Mouse (Mus musculus): ENCODE results near the gene Hnmt. TPM values are rescaled to one million over a fixed set of nuclear protein-coding genes. Genes with fewer than 3 reads are reported as not detected.
"Not testable (repeated sequence)": the region's sequence is repeated elsewhere in the genome, so short reads cannot be mapped to it uniquely, and the experiment has no call there.

Gene Hnmt
- polyA plus RNA-seq (2017; shearing (Covaris generic)), result not detected

DNA sequence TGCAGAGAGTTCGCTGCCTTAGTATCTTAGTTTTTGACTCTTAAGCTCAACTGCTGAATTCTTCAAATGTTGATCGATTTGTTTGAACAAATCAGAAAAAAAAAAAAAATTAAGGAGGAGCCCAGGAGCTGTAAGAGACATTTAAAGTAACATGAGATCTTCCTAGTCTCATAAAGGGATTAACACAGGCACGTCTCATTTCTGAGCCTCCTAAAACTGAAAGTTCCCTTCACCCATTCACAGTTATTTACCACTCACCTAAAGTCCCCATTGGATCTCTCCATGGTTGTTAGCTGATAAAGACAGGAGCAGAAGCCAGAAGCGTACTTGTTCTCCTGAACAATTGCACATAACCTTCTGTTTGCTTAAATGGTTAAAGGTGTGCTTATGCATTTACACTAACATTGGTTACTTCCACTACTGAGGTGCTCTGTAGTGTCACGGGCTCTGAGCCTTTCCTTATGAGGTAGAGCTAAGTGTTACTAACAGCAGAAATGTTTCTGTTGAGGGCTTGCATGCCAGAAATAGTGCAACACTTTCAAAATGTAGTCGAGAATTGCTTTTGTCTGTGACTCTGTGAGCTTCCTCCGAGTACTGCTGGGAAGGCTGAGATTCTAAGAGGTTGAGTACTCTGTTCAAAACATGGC lies at the start of gene Hnmt:
Gene Hnmt, minus strand, starts transcription at position 51 of the 647 bp plus-strand sequence.
- no peak for ATAC-seq

GRCm38 (mm10) chr2:24096495-24096894 lies 47.3 kb upstream of the Hnmt start, which contains the start of gene Tbpl2:
Tbpl2 (minus strand) TSS chr2:24096595.
- no peak for ATAC-seq

- no peak for ATAC-seq
Measured at GRCm38 (mm10) chr2:24090921-24091320, 41.7 kb upstream of the Hnmt start.

DNA sequence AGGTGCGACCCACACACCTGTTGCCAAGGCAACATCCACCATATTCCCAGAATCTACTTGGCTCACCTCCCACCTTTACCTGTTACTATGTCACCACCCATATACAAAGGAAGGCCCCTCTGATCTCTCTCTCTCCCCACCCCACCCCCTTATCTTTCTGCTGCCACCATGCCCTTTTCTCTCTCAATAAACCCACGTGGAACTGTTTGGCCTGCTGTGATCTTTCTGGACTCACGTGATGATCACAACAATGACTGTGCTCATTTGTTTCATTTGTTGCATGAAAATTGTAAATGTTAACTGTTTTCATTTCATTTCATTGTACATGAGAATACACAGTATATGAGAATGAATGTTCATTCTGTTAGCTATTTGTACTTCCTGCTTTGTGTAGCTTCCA lies 1.3 kb upstream of the Hnmt start:
- ATAC-seq, result no peak

DNA sequence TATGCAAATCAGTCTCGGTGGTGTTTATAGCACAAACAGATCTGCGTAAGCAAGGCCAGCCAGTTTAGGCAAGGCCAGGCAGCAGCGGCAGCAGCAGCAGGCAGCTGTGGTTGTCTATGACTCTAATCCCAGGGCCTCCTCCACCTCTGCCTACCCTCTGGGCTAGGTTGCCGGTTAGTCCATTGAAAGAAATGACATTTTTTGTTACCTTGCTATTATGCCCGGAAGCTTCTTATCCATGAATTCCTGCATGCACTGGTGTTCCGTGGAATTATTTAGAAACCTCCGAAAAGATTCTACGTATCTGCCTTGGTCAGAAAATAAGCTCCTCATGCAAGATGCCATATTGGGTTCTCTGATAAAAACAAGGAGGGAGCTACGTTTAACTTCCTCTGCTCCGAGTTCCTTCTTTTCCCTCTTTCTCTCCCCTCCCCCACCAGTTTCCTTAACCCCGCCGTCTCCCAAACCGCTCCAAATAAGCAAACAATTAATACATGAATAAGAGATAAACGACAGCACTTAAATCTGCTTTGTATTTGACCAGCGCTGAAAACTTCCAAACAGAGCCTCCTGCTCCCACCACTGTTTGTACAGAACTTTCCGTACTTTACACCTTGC lies 605 bp downstream of the Hnmt start:
- no peak for ATAC-seq

- ATAC-seq, result no peak
Measured at GRCm38 (mm10) chr2:24047551-24048479, 1.4 kb downstream of the Hnmt start.

DNA sequence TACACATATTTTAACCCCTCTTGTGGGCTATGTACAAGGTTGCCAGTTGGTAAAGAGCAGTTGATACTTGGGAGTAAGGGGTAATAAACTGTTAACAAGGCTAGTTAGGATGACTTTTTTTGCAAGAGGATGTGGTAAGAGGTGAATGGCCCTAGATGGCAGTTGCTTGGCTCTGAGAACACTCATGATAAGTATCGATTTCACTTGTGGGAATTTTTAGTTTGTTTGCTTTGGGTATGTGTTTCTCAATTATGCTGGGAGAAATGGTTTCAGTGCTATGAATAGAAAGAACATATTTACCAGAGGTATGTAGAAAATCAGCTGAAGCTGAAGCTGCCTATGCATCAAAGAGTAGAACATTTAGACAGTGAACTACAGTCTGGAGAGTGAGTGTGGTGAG lies 6.3 kb downstream of the Hnmt start:
- no peak for ATAC-seq

GRCm38 (mm10) chr2:24040531-24040930 lies 8.7 kb downstream of the Hnmt start:
- no peak for ATAC-seq

DNA sequence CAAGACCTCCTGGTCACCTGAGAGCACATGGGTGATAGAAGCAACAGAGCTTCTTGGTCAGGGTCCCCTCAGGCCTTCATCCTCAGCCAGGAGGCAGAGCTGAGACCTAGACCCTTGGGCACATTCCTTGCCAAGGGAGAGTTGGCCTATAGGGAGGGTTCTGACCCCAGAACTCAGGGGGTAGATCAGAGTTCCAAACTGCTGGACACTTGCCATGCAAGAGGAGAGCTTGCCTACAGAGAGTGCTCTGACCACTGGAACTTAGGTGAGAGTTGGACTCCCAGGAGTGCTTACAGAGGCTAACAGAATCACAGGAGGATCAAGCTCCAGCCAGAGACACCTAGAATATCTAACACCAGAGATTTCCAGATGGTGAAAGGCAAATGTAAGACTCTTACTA lies 29.8 kb downstream of the Hnmt start:
- not testable (repeated sequence) for ATAC-seq

DNA sequence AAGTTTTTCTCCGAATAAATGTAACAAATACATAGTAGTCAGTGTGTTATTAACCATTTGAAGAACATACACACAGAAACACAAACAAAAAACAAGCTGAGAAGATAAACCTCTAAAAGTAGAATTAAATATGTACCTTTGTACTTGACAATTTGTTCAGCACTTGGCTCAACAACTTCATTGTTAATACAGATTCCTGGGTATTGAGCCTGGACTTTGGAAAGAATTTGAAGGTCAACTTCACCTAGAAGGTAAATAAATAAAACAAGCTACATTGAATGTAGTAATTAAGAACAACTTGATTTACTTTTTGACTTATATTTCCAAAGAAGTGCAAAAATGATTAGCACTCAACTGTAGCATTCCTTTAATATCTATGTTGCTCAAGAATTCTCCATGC lies 30.2 kb downstream of the Hnmt start:
- no peak for ATAC-seq

GRCm38 (mm10) chr2:24014957-24015356 lies 34.2 kb downstream of the Hnmt start:
- ATAC-seq, result no peak

GRCm38 (mm10) chr2:23999323-23999722 lies 49.9 kb downstream of the Hnmt start:
- no peak for ATAC-seq

DNA sequence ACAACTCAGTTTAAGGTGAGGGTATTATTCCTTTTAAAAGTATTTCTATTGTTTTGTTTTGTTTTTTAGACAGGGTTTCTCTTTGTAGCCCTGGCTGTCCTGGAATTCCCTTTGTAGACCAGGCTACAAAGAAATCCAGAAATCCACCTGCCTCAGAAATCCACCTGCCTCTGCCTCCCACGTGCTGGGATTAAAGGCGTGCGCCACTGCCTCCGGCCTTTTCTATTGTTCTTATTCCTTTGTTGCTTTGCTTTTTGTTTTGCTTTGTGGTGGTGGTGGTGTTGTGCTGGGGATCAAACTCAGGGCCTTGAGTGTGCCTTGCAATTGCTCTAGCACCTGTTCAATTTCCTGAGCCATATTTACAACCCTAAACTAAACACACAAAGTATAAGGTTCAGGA lies 50.4 kb downstream of the Hnmt start:
- no peak for ATAC-seq

DNA sequence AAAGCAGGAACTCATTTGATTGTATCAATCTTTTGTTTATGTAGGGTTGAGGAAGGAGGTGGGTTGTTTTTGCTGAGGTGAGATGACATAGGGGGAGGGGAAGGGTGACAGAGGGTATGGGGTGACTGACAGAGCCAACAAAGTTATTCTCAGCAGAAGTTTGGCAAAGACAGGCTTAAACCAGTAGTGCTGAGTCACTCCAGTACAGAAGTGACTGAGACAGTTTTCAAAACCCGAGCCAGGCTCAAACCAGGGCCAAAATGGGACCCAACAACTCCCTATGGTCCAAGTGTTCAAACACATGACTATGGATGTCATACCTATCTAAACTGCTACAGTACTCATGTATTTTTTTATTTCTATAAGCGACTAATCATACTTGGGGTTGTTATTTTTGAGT lies 52.4 kb downstream of the Hnmt start:
- ATAC-seq, result no peak

DNA sequence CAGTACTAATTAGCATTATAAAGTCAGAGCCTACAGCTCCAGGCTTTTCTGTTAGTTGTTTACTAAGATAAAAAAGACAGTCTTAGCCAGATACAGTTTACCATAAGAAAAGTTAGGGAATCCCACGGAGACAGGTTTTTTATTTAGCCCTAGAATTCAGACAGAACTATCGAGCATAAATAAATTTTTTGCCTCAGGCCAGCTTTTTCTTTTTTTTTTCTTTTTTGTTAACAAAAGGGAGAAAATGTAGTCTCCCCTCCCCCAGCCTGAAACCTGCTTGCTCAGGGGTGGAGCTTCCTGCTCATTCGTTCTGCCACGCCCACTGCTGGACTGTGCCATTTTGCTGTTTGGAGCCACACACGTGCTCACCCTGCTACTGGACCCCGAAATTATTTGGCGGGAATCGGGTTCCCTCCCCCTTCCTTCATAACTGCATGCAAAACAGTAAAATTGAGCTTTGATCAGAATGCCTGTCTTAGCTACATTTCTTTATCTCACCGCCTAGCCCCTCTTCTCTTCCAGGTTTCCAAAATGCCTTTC lies 59.1 kb downstream of the Hnmt start:
- ATAC-seq, result not testable (repeated sequence)

DNA sequence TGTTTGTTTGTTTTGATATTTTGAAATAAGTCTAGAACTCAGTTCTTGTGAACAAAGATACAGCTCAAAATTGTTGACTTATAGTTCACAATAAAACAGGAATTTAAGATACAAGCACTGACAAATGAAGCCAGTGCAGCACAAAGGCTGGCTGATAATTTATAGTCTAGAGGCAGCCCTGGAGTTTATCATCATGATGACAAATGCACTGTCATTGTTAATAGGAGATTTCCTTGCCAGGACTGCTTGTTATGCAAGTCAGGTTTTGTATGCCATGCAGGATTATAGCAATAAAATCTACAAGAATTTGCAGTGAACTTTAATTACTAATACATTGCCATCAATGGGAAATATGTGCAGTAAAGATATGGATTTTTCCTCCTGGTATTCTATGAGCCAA lies 61.9 kb downstream of the Hnmt start:
- no peak for ATAC-seq

GRCm38 (mm10) chr2:23983343-23983742 lies 65.9 kb downstream of the Hnmt start:
- no peak for ATAC-seq

- ATAC-seq, result no peak
Measured at GRCm38 (mm10) chr2:23982860-23983259, 66.3 kb downstream of the Hnmt start.

GRCm38 (mm10) chr2:23960659-23961274 lies 88.4 kb downstream of the Hnmt start:
- not testable (repeated sequence) for ATAC-seq

Data from inflammation-experienced regulatory T-cells, adult 6 months (primary cell).